8 mouse cellular contexts compared by ENCODE assay signal in the genomic region with DNA sequence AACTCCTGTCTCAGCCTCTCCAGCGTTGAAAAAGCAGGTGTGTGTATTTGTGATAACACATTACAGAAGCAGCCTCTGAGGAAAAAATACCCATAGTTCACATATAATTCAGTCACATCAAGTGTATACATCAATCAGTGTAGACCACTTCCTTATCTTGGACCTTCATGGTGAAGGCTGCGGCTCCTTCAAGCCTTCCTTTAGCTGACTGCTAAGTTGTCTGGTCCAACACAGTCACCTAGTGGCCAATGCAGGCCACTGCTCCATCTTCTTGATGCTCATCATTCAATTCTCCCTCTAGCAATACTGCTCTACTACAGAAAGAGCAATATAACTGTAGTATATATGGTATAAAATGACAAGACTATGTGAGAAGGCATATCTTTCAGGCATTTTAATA.
A peak's percentile ranks its signal among the peaks of the same experiment; 100 is the strongest.
DNase-seq lines count a peak whose midpoint lies in the region; ATAC-seq and TF ChIP-seq lines count a peak whose summit lies in the region.

No protein-coding gene starts in this region.

- no peak overlapping the region for H3K4me3 ChIP-seq in heart, adult 2 months
- H3K4me3 ChIP-seq in neural tube, embryonic 15.5 days (replicated peaks), result no peak overlapping the region

- H3K4me2 ChIP-seq in neural tube, embryonic 15.5 days, result no peak overlapping the region

- TF ChIP-seq POLR2A in heart, adult 2 months (IDR thresholded peaks at IDR 0.05; ENCODE audit: insufficient read depth, low read depth, low read length), result no peak

- no peaks in the 10 kb centered on the region for H3K4me1 ChIP-seq in heart, adult 2 months (ENCODE audit: control insufficient read depth, insufficient read depth, low read length)
- no peaks in the 10 kb centered on the region for H3K4me1 ChIP-seq in neural tube, embryonic 15.5 days

- no peaks in the 10 kb centered on the region for H3K79me2 ChIP-seq in heart, adult 2 months (replicated peaks; ENCODE audit: control insufficient read depth, insufficient read depth, low read length)

- ATAC-seq in neural tube, embryonic 15.5 days (ENCODE audit: low FRiP score), result peak; percentile 38; the same call in 1 of the 2 replicates
- ATAC-seq in monocyte, adult 5-6 weeks (replicated peaks; ENCODE audit: insufficient number of reproducible peaks, low FRiP score, low TSS enrichment, poor library complexity, severe bottlenecking), result no peak

- H3K9ac ChIP-seq in heart, adult 2 months (ENCODE audit: low read depth, low read length), result no peak overlapping the region
- H3K9ac ChIP-seq in neural tube, embryonic 15.5 days (replicated peaks), result no peak overlapping the region

- DNase-seq in heart, adult 2 months, result no peak
- no peak for DNase-seq in heart, postnatal 25 days (ENCODE audit: low spot score)
- DNase-seq in spleen, postnatal 36 days (ENCODE audit: low spot score in 2 of 2), result peak; percentile 8 to 12
- no peak for DNase-seq in spleen, adult 12 weeks (ENCODE audit: low spot score)
- DNase-seq in c-Kit-positive CD71-positive TER-119-negative erythroid progenitor cells, embryonic 14.5 days (ENCODE audit: low read depth), result peak; percentile 9
- peak; percentile 72 for DNase-seq in kidney, postnatal 10 days

- H3K27ac ChIP-seq in heart, adult 2 months, result no peak overlapping the region
- no peak overlapping the region for H3K27ac ChIP-seq in neural tube, embryonic 15.5 days (replicated peaks)

- WGBS in heart, adult 2 months, result 56% methylated on average over 2 of the region's 2 CpGs
- 76% methylated on average over 2 of the region's 2 CpGs for WGBS in neural tube, embryonic 15.5 days

- no peaks in the 10 kb centered on the region for H3K9me3 ChIP-seq in neural tube, embryonic 15.5 days (replicated peaks)

- H3K36me3 ChIP-seq in heart, adult 2 months (ENCODE audit: control insufficient read depth, insufficient read depth, low read length), result no peaks in the 10 kb centered on the region
- peaks cover 62% of the 10 kb centered on the region for H3K36me3 ChIP-seq in neural tube, embryonic 15.5 days

- TF ChIP-seq CTCF in heart, adult 2 months (IDR thresholded peaks at IDR 0.05), result peak; percentile 89

- TF ChIP-seq EP300 in heart, adult 2 months (IDR thresholded peaks at IDR 0.05; ENCODE audit: insufficient read depth, low read depth, low read length), result no peak

- no peaks in the 10 kb centered on the region for H3K27me3 ChIP-seq in heart, adult 2 months (ENCODE audit: control insufficient read depth, insufficient read depth, low read length)
- H3K27me3 ChIP-seq in neural tube, embryonic 15.5 days (replicated peaks), result no peaks in the 10 kb centered on the region

- intact Hi-C loops in heart, adult 2 months (cut with DNase I), result loop anchor here (2.0 to 10.0 kb wide), 2 partner anchors 325 to 355 kb away; no protein-coding TSS in a partner anchor
- intact Hi-C loops in heart, postnatal 25 days (cut with DNase I), result loop anchor here (2.0 to 5.0 kb wide), 2 partner anchors 77 to 353 kb away; a partner anchor contains a TSS

Comparison
In these comparisons a context has a peak if more than half of its experiments do, and no peak if none do; other contexts are left out.
1. DNase-seq: peak in spleen, postnatal 36 days (2 of 2), c-Kit-positive CD71-positive TER-119-negative erythroid progenitor cells, embryonic 14.5 days (single experiment) and kidney, postnatal 10 days (single experiment); none in heart, adult 2 months (0 of 2), heart, postnatal 25 days (single experiment) and spleen, adult 12 weeks (single experiment).